Mouse (Mus musculus): ENCODE measurements around the gene 2610001J05Rik. TPM values are rescaled to one million over a fixed set of nuclear protein-coding genes. Genes with fewer than 3 reads are reported as not detected.

The 2610001J05Rik gene
- polyA plus RNA-seq, 3 experiments from 2014 or later, result 81.5 to 107 (median 104) TPM

DNA sequence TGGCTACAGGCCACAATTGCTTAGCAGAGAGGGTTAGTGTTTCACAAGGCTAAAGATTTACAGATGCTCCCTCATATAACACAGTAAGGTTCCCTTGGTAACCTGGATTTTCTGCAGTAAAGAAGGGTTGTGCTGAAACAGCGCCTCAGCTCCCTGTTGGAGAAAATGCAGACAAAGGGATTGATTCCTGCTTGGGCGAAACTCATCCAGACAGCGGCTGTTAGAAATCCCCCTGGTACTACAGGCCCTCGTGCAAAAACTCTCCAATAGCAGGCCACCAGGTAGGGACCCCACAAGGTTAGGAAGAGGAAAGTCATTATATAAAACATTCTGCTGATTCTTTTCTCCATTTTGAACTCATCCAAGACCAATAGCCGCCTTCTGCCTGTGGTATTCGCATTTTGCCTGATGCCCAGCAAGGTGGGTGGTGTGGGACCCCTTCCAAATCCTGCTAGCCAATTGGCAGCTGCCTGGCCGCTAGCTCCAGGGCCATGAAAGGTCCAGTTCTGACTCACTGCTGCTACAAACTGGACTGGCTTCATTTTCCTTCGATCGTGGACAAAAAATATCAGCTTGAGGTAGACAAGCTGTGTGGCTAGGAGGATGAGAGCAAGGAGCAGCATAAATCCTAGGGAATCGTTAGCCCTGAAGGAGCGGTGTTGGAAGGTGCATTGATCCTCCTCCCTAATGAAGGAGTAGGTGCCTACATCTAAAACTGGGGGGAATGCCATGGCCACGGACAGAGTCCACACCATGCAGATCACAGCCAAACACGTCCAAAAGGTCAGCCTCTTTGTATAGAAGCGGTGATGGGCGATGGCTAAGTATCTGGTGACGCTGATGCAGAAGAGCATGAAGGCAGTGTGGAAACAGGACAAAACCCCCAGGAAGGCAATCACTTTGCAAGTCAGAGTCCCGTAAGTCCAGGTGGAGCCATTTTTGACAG, 35.3 kb downstream of the 2610001J05Rik start:
- ATAC-seq, result no peak

DNA sequence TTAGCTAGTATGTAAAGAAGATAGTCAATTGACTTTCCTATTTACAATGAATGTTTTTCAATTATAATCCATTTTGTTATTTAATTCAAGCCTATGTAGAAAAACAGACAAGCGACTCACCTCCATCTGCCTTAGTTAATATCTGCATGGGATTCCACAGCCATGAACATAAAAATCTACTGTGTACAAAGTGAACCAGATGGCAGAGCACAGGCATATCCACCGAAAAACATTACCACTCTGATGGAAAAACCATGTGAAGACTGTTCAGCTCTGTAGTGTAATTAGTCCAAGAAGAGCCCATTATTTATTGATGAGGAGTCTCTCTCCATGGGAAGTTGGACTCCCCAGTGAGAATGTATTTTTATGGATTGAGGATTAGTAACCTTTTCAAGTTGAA, 38.5 kb downstream of the 2610001J05Rik start:
- ATAC-seq, result no peak

DNA sequence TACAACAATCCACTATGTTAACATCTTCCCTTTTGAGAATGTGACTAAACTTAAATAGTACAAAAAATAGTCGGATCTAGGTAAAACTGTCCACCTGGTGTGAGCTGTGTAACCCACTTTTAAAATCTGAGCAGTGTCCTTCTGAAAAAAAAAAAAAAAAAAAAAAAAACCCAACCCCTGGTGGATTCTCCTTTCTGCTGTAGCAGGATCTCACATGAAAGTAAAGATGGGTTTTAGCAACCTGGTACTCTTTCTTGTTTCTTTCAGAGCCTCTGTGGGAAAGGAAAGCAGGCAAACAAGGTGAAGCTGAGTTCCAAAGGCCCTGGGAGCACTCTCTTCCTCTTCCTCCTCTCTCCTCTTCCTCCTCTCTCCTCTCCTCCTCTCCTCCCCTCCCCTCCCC, 42.4 kb downstream of the 2610001J05Rik start:
- no peak for ATAC-seq

Other genes with a start within 250 kb of the 2610001J05Rik start
- 10 to 100 TPM in 2 of 3 experiments, 1 to 10 TPM in 1; 5.2 to 10.8 (median 10.1) TPM for gene Bmt2, start 193.6 kb downstream of the 2610001J05Rik start, polyA plus RNA-seq (2017; shearing (Covaris generic))
- not detected for gene Gpr85, start 31.6 kb downstream of the 2610001J05Rik start, polyA plus RNA-seq (2017; shearing (Covaris generic))